Mouse (Mus musculus): ENCODE measurements around the gene Actg1. TPM values are rescaled to one million over a fixed set of nuclear protein-coding genes. Genes with fewer than 3 reads are reported as not detected.
A peak's percentile ranks its signal among the peaks of the same experiment; 100 is the strongest.
"Not testable (repeated sequence)": the region's sequence is repeated elsewhere in the genome, so short reads cannot be mapped to it uniquely, and the experiment has no call there.

The Actg1 gene
- total RNA-seq, 2 experiments from 2014 or later, result 1,285 to 1,295 TPM

DNA sequence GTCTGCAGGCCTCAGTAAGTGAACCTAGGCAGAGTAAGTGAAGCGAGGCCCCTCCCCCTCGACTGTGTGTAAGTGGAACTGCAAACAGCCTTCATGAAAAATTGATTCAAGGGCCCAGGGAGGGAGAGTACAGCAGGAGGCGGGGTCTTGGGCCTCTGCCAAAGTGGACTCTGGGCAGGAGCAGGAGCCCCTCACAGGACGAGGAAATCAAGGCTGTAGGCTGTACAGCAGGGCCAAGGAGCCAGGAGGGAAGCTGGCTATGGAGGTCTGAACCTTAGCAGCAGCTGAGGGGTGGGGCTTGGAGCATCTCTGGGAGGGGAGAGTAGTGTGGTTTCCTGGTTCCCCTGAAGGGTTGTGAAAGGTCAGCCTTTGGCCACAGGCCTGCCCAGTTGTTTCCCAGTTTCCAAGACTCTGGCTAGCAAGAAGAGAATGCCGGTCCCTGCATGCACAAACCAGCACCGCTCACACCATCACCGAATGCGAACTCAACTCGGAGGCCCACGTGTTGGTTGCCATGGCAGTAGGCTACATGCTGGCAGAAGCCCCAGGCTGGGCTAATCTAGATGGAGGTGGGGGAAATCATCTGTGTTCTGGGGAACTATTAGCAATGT is 9.6 kb upstream of the Actg1 start:
- TF ChIP-seq CTCF (conservative IDR thresholded peaks at IDR 0.05), result no peak
- H3K27ac ChIP-seq, result peak overlapping the region; percentile 96
- DNase-seq (ENCODE audit: low spot score in 2 of 2), result peak; percentile 85 to 92
- no peak overlapping the region for H3K4me3 ChIP-seq

DNA sequence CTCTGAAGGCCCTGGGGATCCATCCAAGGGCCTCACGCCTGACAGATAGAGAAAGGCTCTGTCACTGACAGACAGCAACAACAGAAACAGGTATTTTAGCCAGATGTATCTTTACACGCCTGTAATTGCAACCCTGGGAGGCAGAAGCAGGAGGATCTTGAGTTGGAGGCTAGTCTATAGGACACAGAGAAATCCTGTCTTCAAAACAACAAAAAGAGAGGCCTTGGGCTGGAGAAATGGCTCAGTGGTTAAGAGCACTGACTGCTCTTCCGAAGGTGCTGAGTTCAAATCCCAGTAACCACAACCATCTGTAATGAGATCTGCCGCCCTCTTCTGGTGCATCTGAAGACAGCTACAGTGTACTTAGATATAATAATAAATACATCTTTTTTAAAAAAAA is 8.6 kb upstream of the Actg1 start:
- no peak for DNase-seq (ENCODE audit: low spot score in 2 of 2)
- peak; percentile 33; the same call in 1 of the 2 replicates for TF ChIP-seq CTCF (conservative IDR thresholded peaks at IDR 0.05)
- peak overlapping the region; percentile 33; the same call in 1 of the 2 replicates for H3K27ac ChIP-seq
- no peak overlapping the region for H3K4me3 ChIP-seq

DNA sequence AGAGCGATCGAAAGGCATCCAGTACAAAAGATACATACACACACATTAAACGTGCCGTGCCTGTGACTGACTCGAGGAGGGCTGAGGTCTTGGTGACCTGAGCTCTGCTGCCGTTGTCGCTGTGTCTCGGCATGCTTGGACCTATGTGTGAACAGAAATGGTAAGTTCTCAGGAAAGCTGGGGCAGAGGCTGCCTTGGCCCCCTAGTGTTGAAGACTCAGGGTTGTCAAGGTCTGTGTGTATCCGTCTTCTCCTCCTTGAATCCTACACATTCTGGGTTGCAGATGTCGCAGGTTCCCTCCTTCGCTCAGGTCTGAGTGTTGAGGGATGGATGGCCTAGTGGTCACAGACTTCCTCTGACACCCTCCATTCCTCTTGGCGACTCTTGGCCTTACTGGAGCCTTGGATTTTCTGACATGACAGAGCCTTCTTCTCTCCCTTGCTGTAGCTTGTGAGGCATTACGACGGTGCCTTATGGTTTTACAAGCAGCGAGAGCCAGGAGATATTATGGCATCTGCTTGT is 8.0 kb upstream of the Actg1 start:
- DNase-seq (ENCODE audit: low spot score in 2 of 2), result no peak
- Histone ChIP-seq H3K27ac (peak overlapping the region; percentile 33; the same call in 1 of the 2 replicates), H3K4me3 (no peak overlapping the region)
- TF ChIP-seq CTCF (conservative IDR thresholded peaks at IDR 0.05), result peak; percentile 58

DNA sequence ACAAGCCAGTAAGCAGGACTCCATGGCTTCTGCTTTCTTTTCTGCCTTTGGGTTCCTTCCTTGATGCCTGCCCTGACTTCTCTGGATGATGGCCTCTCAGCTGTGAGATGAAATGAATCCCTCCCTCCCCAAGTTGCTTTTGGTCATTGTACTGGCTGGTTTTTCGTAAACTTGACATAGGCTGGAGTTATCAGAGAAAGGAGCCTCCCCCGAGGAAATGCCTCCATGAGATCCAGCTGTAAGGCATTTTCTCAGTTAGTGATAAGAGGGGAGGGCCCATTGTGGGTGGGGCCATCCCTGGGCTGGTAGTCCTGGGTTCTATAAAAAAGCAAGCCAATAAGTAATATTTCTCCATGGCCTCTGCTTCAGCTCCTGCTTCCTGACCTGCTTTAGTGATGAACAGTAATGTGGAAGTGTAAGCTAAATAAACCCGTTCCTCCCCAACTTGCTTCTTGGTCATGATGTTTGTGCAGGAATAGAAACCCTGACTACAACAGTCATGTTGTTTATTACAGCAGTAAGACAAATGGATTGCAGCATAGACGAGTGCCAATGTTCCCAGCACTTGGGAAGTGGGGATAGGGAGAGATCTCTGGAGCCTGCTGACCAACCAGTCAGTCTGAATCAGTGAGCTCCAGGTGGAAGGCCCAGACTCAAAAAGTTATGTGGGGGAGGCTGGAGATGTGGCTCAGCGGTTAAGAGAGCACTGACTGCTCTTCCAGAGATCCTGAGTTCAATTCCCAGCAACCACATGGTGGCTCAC is 7.1 kb upstream of the Actg1 start:
- Histone ChIP-seq H3K27ac (no peak overlapping the region), H3K4me3 (no peak overlapping the region)
- DNase-seq (ENCODE audit: low spot score in 2 of 2), result no peak
- no peak for TF ChIP-seq CTCF (conservative IDR thresholded peaks at IDR 0.05)

DNA sequence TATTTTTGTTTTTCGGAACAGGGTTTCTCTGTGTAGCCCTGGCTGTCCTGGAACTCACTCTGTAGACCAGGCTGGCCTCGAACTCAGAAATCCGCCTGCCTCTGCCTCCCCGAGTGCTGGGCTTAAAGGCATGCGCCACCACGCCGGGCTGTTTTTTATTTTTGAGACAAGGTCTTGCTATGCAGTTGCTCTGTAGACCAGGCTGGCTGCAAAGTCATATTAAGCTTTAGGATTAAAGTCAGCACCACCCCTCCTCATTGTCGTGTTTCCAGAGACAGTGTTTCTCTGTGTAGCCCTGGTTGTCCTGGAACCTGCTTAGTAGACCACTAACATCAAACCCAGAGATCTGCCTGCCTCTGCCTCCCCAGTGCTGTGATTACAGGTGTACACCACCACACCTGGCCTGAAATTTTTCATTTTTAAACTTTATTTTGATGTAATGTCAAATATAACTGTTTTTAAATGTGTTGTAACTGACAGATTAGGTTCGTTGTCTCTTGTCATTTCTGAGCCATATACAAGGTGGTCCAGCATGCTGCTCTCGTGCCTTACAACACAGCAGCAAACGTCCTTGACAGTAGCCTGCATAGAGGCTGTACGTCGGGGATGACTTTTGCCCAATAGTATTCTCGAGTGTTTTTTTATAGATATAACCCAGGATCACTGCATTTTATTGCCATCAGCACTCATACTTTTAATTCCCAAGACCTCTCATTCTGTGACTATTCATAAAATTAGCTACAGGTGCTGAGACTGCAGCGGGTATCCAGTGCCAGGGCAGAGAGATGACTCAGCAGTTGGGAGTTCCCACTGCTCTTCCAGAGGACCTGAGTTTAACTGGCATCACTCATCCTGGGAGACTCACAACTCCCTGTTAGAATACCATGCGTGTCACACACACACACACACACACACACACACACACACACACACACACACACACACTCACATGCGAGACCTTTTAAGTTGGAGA is 6.2 kb upstream of the Actg1 start:
- no peak overlapping the region for H3K4me3 ChIP-seq
- H3K27ac ChIP-seq, result no peak overlapping the region
- no peak for TF ChIP-seq CTCF (conservative IDR thresholded peaks at IDR 0.05)
- DNase-seq (ENCODE audit: low spot score in 2 of 2), result peak in 1 of 2 experiments; percentile 6

DNA sequence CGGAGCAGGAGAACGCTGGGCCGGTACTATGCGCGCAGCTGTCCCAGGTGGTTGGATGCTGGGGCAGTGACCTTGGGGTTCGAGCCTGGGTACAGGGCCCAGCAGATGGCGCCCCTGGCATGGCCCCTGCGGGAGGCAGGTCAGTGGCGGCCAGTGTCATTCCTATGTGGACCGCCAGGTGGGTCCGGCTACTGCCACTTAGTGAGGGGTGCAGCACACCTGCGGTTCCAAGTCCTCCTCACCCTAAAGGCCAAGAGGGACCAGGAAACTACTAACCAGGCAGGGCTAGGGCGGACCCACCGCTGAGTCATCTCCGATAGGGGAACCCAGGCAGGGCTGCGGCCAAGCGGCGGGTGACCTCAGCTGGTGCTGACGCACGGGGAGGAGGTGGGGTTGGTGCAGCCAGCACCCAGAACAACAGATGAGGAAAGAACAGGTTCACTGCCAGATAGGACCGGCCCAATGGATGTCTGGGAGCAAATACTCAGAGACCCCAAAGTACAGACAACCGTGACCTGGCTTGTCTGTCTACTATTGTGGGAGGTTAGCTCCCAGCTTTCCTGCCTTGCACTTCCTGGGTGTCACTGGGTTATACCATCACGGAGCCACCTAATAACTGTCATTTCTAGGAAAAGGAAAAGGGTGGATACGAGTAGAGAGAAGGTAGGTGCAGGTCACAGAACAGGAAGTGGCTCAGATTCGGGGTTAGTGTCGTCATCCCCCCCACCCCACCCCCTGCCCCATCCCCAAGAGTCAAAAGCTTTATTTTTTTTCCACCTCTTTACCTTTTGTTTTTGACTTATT is 5.4 kb upstream of the Actg1 start:
- peak in 1 of 2 experiments; percentile 52 for DNase-seq (ENCODE audit: low spot score in 2 of 2)
- peak; percentile 82 for TF ChIP-seq CTCF (conservative IDR thresholded peaks at IDR 0.05)
- Histone ChIP-seq H3K27ac (no peak overlapping the region), H3K4me3 (peak overlapping the region; percentile 27; the same call in 1 of the 2 replicates)

DNA sequence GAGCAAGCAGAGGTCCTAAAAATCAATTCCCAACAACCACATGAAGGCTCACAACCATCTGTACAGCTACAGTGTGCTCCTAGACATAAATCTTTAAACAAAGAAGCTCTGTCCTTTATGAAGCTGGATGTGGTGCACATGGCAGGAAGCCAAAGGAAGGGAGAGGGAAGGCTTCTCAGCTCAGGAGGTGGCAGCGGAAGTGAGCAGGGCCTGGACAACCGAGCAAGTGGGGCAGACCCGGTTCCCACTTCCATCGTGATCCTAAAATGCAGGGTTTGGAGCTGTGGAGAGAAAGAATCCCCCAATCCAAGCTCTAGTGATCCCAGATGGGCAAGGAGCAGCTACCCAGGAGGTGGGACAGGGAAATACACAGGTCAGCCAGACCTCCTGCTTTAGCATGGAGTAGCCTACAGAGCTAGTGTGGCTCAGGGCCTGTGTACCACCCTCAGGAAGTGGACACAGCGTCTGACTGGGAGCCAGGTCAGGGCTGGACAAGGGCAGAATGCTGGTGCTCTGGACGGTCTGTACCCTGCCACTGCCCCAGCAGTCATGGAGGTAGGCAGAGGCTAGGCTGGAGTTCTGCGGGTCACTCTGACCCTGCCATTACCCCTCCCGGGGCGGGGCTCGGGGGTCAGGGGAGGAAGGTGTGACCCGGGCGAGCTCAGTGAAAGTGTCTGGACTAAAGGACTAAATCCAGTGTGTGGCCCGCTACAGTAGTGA is 4.4 kb upstream of the Actg1 start:
- DNase-seq (ENCODE audit: low spot score in 2 of 2), result peak in 1 of 2 experiments; percentile 13
- no peak for TF ChIP-seq CTCF (conservative IDR thresholded peaks at IDR 0.05)
- Histone ChIP-seq H3K4me3 (no peak overlapping the region), H3K27ac (peak overlapping the region; percentile 48; the same call in 1 of the 2 replicates)

DNA sequence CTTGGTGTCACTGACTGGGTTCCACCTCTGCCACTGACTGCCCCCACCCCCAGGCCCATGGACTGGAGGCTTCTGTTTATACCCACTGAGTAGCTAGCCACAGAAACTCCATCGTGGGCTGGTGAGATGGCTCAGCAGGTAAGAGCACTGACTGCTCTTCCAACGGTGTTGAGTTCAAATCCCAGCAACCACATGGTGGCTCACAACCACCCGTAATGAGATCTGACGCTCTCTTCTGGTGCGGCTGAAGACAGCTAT is 3.7 kb upstream of the Actg1 start:
- DNase-seq (ENCODE audit: low spot score in 2 of 2), result peak in 1 of 2 experiments; percentile 8
- not testable (repeated sequence) for H3K4me3 ChIP-seq, H3K27ac ChIP-seq

DNA sequence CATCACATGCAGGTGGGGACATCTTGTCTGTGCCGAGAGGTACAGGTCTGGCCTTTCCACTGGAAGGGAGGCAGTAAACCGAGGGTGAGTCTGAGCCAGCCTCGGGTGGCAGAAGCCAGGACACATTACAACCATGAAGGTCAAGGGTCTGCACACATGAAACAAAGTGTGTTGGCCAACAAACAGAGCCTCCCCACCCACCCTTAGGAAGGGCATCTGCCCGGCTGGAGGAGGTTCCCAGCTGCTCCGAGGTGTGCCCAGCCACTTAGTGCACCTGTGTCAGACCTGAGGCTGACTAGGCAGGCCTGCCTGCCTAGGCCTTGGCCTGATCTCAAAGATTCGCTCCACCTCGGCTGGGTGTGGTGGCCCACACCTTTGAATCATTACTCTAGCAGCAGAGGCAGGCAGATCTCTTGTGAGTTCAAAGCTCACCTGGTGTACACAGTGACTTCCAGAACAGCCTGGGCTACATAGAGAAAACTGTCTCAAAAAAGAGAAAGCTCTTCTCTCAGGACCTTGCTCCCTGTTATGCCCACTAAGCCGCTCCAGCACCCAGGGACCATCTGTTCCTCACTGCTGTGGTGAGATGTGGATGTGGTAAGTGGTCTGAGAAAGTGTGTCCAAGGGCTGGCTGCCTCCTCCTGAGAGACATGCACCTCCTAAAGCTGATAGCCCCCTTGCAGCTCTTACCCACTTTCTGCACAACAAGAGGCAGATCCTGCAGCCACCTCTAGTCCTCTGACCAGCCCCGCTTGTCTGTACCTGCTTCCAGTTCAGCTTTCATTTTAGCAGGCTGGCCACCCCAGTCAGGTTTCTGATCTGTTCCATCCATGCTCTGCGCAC is 3.1 kb upstream of the Actg1 start:
- peak in 1 of 2 experiments; percentile 12 for DNase-seq (ENCODE audit: low spot score in 2 of 2)
- no peak for TF ChIP-seq CTCF (conservative IDR thresholded peaks at IDR 0.05)
- Histone ChIP-seq H3K27ac (peak overlapping the region; percentile 100; the same call in 1 of the 2 replicates), H3K4me3 (no peak overlapping the region)

DNA sequence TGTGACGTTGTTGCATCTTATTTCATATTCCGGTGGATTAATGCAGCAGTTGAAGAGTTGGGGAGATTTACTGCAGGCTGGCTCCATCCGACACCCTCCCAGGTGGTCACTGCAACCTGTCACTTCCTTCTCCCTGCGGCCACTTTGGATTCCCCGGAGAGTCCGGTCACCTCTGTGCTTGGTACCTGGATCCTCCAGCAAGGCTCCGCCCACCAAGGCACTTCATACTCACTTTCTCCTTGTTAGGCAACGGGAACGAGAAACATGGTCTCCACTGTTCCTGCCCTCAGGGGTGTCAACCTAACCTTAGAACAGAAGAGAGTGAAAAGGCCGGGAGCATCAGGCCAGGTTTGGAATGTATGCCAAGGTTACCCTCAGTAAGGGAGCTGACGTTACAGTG is 2.4 kb upstream of the Actg1 start:
- peak in 1 of 2 experiments; percentile 8 for DNase-seq (ENCODE audit: low spot score in 2 of 2)
- TF ChIP-seq CTCF (conservative IDR thresholded peaks at IDR 0.05), result no peak
- Histone ChIP-seq H3K27ac (peak overlapping the region; percentile 100), H3K4me3 (peak overlapping the region; percentile 99)
